Mouse (Mus musculus) layer of hippocampus, adult 2 months (tissue): ENCODE data around the gene Tor2a. TPM values are rescaled to one million over a fixed set of nuclear protein-coding genes. Genes with fewer than 3 reads are reported as not detected.

Experiments used
- DNase-seq, 2 experiments: peaks; one replicate each; pipeline ENCODE4 v3.0.0; 2022; ENCODE audit warnings: low spot score in 2 of 2
- H3K27ac ChIP-seq: fragments of 200-600 bp; 2 replicates; pipeline ENCODE4 v1.8.1; 2022
- H3K4me3 ChIP-seq: fragments of 200-600 bp; 2 replicates; pipeline ENCODE4 v1.8.1; 2022; ENCODE audit warnings: mild to moderate bottlenecking
- CTCF ChIP-seq: fragments of 200-600 bp; conservative IDR thresholded peaks from 2 replicates; pipeline ENCODE4 v1.8.1; 2022; ENCODE audit warnings: antibody characterized with exemption, mild to moderate bottlenecking, moderate library complexity
- long read RNA-seq, 2 experiments: library from polyadenylated mRNA; stranded (forward); transcript quantifications; one replicate each; pipeline ENCODE4 v2.0.0; 2021; ENCODE audit warnings: borderline mapping rate in 2 of 2
- total RNA-seq, 2 experiments: library from RNA; stranded (reverse); gene quantifications; 2 replicates each; pipeline ENCODE4 v1.2.3; 2021

The Tor2a gene
- total RNA-seq: 10 to 100 TPM; 30.3 to 32.3 TPM
- long read RNA-seq, experiment 1, transcript Tor2a-201 (5 exons, 1,536 nt): major isoform, 19 of 36 reads
- long read RNA-seq, experiment 1, partial matches to known transcripts: 0 of 36 reads
- long read RNA-seq, experiment 1, other reads (novel, unspliced or antisense): 11 of 36 reads
- long read RNA-seq, experiment 2, transcript Tor2a-201 (5 exons, 1,536 nt): major isoform, 38 of 52 reads
- long read RNA-seq, experiment 2, transcript Tor2a-204 (4 exons, 2,712 nt): minor isoform, 5 of 52 reads
- long read RNA-seq, experiment 2, partial matches to known transcripts: 0 of 52 reads
- long read RNA-seq, experiment 2, other reads (novel, unspliced or antisense): 8 of 52 reads

DNA sequence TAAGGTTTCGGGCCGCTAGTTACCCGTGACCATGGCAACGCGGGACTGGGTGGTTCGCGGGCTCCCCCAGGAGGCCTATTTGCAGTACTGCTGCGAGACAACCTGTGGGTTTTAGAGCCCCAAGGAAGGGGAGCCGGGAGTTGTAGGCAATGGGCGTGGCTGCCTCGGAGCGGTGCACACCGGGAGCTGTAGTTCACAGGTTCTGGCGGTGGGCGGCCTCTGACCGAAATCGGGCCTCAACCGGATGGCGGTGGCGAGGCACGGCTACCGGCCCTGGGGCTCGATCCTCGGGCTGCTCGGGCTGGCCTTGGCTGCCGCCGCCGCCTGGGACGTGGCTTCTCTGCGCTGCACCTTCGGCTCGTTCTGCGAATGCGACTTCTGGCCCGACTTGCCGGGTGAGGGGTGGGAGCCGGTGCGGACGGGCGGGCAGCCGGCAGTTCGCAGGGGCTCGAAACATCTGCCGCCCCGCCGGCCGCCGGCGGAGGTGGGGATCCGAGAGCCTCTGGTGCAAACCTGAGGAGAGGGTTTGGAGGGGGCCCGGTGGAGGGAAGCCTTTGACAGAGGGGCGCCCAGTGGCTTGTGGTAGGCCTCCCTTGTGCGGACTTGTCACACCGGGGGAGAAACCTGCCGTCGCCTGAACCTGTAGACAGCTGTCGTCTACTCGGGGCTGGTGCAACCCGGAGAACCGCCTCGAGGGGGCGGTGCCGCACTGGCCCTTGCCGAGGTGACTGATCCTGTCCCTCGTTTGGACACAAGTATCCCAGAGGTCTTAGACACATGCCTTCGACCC, at the start of gene Tor2a:
Gene Tor2a, plus strand, starts transcription at position 179 of the 790 bp plus-strand sequence.
- peak; percentile 97 to 98 for DNase-seq
- peak within 1 kb of the TSS; percentile 96 for H3K27ac ChIP-seq
- TF ChIP-seq CTCF: peak; percentile 88
- peak within 1 kb of the TSS; percentile 72 for H3K4me3 ChIP-seq

DNA sequence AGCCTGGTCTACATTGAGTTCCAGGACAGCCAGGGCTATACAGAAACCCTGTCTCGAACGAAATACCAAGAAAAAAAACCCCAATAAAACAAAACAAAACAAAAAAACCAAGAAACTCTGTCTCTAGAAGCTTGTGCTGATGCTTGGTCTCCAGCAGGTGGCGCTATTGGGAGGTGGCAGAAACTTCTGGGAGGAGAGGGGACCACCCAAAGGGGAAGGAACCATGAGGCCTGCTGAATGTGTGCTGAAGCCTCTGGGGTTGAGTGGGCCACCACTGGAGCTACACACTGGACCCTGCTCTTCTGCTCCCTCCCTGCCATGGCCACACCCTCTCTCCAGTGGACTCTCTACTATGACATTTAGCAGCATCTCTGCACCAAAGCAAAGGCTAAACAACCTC, 48.4 kb upstream of the Tor2a start:
- Histone ChIP-seq H3K27ac (no peak overlapping the region), H3K4me3 (no peak overlapping the region)
- TF ChIP-seq CTCF: peak; percentile 95
- peak in 1 of 2 experiments; percentile 56 for DNase-seq

DNA sequence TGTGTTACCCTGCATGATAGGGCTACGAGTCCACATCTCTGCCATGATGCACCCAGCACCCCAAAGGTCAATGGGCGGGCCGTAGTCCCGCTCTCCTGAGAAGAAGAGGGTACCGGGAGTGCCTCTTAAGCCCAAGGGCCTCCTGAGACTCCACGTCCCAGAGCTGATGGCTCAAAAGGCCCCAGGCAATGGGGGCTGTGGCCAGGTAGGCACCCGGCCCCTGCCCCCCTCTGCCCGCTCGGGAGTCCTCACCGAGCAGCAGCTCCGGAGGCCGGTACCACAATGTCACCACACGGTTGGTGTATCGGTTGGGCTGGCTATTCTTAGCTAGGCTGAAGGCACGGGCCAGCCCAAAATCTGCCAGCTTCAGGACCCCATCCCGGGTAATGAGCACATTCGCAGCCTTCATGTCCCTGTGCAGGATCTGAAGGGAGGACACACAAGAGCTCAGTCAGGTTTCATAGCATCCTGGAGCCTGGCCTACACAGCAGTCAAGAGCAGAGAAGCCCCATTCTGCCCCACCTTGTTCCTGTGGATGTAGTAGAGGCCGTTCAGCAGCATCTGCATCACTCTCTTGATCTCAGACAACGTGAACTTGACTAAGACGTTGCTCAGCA, 47.4 kb upstream of the Tor2a start:
- no peak overlapping the region for H3K4me3 ChIP-seq

DNA sequence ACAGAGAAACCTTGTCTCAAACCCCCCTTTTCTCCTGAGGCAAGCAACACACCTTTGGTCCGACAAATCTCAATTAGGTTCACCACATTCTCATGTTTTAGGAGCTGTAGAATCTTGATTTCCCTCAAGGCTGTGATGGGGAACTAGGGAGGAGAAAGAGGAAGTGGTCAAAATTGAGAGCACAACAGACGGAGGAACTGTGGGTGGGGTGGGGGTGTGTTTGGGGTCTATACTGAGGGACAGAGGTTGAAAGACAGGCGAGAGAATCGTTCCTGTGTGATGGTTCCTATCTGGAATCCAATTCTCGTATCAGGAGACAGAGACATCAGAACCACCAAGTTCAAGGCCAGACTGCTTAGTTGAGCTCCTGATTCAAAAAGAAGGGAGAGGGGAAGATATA, 46.6 kb upstream of the Tor2a start:
- no peak for DNase-seq
- H3K4me3 ChIP-seq: no peak overlapping the region
- H3K27ac ChIP-seq: no peak overlapping the region
- no peak for TF ChIP-seq CTCF

More for the DNA sequence above, 47.4 kb upstream of the Tor2a start:
- no peak for TF ChIP-seq CTCF
- no peak overlapping the region for H3K27ac ChIP-seq
- DNase-seq: no peak

DNA sequence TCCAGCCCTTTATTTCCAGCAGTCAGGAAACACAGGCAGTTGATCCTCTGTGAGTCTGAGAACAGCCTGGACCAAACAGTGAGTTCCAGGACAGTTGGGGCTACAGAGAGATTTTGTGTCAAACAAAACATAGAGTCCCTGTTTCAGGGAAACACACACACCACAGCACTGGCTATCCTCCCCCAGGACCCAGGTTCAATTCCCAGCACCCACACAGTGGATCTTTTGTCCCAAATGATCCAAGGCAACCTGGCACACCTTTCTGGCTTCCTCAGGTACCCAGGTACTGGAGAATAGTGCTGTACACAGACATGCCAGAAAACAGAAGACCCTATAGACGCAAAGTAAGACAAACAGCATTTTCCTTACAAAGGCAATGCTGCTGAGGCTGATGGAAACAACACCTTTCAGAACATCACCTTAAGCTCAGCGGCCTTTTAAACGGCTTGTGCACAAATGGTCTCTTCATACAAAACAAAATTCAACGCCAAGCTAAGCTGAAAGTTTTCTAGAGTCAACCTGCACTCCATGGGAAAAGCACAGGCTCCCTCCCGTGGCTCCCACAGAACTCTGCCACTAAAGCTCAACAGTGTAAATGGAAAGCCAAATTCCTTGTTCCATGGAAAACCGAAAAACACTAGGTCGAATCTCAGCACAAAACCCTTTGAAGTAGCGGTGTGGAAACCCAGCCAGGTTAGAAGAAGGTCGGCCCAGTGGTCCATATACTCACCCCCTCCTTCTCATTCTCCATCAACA, 45.6 kb upstream of the Tor2a start:
- H3K4me3 ChIP-seq: peak overlapping the region; percentile 91
- TF ChIP-seq CTCF: peak; percentile 28
- H3K27ac ChIP-seq: peak overlapping the region; percentile 99; the same call in 1 of the 2 replicates

DNA sequence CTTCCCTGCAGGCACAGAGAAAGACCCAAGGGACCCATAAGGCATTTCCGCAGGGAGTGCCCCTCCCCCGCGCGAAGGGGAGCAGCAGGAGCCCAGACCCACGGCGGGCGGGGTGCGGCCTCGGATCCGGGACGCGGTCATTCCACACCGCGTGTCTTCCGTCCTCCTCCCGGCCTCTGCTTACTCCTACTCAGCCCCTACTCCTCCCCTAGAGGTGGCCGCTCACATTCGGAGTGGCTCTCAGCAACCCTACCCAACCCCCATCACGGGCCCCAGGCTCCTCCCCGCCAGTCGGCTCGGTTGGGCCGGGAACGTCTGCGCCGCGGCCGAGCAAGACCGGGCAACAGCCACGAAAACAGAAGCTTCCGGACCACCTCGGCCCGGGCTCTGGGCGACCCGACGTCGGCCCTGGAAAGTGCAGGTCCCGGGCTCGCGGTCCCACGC, 44.9 kb upstream of the Tor2a start:
- peak overlapping the region; percentile 91 for H3K4me3 ChIP-seq
- TF ChIP-seq CTCF: no peak
- DNase-seq: peak in 1 of 2 experiments; percentile 35
- peak overlapping the region; percentile 99 for H3K27ac ChIP-seq

More for the DNA sequence above, 45.6 kb upstream of the Tor2a start:
- no peak for DNase-seq

DNA sequence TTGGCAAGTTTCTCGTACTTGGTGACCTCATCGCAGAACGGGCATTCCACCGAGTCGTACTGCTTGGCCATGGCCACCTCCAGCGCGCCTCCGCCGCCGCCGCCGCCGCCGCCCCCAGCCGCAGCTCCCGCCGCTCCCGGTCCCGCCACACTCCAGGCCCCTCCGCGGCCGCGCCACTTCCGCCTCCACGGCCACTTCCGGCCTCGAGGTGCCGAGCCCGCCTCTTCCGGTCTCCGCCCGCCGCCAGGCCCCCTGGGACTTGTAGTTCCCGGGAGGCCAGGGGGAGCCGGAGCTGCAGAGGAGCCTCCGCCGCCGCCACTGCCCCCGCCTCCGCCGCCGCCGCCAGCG, 44.5 kb upstream of the Tor2a start:
- TF ChIP-seq CTCF: no peak
- peak overlapping the region; percentile 91 for H3K4me3 ChIP-seq
- peak; percentile 93 to 94 for DNase-seq
- H3K27ac ChIP-seq: peak overlapping the region; percentile 99

DNA sequence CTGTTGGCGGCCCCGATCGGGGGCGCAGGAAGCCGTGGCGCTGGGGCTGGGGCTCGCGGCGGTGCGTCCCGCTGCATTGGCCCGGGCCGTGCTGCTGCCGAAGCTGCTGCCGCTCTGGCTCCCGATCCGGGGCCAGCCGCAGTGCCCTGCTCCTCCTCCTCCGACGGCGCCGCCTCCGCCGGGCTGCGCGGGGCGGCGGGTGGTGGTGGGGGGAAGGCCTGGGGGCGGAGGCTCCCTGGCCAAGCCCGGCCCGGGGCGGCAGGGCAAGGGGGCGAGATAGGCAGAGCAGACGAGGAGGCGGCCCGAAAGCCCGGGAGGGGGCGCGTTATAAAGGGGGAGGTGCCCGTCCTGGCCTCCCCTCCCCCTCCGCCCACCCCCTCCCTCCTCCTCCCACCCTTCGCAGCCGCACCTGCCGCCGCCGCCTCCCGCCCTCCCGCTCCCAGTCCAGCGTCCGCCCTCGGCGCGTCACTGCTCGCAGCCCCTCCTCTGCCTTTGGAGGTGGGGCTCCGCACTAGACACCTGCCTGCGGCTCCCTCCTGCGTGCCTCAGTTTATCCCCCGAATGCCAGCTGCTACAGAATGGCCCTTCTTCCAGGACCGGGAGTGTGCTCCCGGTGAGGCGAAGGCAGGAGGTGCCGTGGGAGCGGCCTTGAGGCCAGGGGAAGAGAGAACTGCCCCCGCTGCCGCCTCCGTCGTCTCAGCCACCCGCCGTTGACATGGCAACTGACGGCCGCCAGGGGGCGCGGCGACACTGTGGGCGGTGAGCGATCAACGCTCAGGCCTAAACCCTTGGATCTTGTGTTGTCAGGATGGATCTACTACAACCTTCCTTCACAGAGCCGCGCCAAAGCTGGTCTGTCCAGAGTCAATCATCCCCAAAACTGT, 43.9 kb upstream of the Tor2a start, which contains the start of gene Cdk9:
Gene Cdk9, minus strand, starts transcription at position 143 of the 884 bp plus-strand sequence.
- TF ChIP-seq CTCF: peak; percentile 98
- Histone ChIP-seq H3K4me3 (peak within 1 kb of the TSS; percentile 91), H3K27ac (peak within 1 kb of the TSS; percentile 99)
- DNase-seq: peak; percentile 91 to 94

DNA sequence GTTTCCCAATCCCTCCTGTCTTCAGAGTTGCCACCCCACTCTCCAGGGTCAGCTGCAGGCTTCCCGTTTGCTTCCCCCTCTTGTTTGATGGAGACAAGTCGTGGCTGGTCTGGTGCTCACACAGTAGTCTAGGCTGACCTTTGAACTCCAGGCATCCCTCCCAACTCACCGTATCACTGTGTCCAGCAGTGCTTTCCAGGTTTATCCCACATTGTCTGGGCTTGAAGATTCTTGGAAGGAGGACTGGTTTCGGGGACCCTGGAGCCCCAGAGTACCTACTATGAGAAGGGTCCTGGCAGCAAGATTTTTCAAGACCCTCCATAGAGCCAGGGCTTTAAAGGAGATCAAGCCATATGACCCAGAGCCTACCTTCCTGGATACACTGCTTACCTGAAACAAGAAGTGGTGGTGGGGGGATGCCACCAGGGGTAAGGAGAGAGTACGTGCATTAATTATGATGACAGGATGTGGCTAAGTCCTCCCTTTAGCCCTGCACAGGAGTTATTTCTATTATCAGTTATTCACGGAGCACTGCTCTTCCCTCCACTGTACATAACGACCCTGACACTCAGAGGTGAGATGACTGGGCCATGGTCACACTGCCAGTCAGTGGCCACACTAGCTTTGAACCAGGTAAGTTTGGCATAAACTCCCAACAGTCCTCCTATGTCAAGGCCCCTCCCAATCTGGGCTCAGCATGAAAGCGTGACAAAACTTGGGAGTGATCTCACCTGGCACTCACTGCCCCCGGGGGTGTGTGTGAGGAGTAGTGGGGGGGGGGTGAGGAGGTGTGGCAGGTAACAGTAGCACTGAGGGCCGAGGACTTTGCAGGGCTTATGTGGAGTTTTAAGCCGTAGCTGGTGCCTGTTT, 42.7 kb upstream of the Tor2a start:
- no peak for TF ChIP-seq CTCF
- H3K27ac ChIP-seq: peak overlapping the region; percentile 99
- no peak for DNase-seq
- H3K4me3 ChIP-seq: no peak overlapping the region

DNA sequence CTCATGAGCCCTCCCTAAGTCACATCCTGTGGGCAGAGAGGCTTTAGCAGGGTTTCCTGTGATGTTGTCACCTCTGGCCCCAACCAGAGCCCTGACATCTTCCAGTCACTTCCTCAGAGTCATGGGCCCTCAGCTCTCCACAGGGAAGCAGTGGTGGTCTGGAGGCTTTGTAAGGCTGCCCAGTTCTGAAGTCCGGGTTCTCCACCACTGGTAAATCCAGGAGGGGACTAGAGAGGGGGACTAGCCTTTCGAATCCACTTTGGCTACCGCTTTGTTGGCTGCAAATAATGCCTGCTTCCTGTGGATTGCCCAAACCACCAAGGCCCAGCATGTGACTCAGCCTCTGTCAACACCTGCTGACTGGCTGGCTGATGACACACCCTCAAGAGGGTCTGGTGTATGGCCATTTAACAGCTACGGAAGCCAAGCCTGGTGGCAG, 42.0 kb upstream of the Tor2a start:
- TF ChIP-seq CTCF: 0 out of 2 replicates have a peak, but pooled peaks have one; percentile 10
- DNase-seq: no peak
- H3K4me3 ChIP-seq: no peak overlapping the region
- H3K27ac ChIP-seq: peak overlapping the region; percentile 36; the same call in 1 of the 2 replicates
